Mouse (Mus musculus): Measurements from ENCODE around the gene Srpk2.
"Not testable (repeated sequence)": the region's sequence is repeated elsewhere in the genome, so short reads cannot be mapped to it uniquely, and the experiment has no call there.

DNA sequence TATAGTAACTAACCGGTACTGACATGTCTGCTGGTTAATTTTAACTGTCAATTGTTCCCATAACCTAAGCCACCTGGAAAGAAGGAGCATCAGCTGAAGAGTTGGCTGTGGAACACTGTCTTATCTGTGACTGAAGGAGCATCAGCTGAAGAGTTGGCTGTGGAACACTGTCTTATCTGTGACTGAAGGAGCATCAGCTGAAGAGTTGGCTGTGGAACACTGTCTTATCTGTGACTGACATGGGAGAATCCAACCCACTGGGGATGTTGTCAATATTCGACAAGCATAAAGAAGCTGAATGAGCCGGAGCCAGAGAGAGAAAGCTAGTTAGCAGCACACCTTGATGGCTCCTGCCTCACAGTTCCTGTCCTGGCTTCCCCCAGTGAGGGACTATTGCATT lies 131.1 kb downstream of the Srpk2 start:
- TF ChIP-seq CTCF (IDR thresholded peaks at IDR 0.05; ENCODE audit: low read depth, low read length); POLR2A (IDR thresholded peaks at IDR 0.05; ENCODE audit: borderline replicate concordance, low read depth, low read length): not testable (repeated sequence)

All from bone marrow macrophage, adult 2 months (primary cell).